Mouse (Mus musculus): ENCODE measurements around the gene Efcab14. TPM values are rescaled to one million over a fixed set of nuclear protein-coding genes. Genes with fewer than 3 reads are reported as not detected.
A peak's percentile ranks its signal among the peaks of the same experiment; 100 is the strongest.

Efcab14 gene
- polyA plus RNA-seq, 1 experiment from 2014 or later = 38.9 TPM

DNA sequence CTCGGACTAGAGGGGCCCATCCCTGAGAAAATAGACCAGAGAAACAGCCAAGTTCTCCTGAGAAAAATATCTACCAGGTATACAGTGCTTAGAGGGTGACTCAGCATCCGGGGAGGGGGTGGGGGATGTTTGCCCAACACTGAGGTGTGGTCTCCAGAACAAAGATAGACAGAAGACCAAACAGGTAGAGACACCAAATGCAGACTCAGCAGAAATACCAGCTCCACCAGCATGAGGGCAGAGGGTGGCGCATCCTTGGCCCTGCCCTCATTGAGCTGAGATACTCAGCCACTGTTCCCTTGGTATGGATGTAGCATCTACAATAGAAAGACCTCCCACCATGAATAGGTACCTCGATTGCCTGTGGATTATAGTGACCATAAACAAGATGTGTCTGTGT lies 2.7 kb upstream of the Efcab14 start:
- POLR2A ChIA-PET = no interaction called here
- CTCF ChIA-PET = interaction anchor here (1.2 to 1.3 kb wide), 2 partner anchors 104 to 218 kb away, joined by 3 to 4 read pairs; partner anchors contain the start of gene Mknk1
- DNase-seq (ENCODE audit: low read depth, low spot score) (no peak), ATAC-seq (no peak)
- H3K27me3 ChIP-seq = no peaks in the 10 kb centered on the region
- in situ Hi-C loops (cut with MboI; ENCODE audit: low pct_unique_long_range_greater_than_20kb) = loop anchor here (5.0 kb wide), 2 partner anchors 217 to 247 kb away; no protein-coding TSS in a partner anchor
- no peak for TF ChIP-seq CTCF (IDR thresholded peaks at IDR 0.05)

DNA sequence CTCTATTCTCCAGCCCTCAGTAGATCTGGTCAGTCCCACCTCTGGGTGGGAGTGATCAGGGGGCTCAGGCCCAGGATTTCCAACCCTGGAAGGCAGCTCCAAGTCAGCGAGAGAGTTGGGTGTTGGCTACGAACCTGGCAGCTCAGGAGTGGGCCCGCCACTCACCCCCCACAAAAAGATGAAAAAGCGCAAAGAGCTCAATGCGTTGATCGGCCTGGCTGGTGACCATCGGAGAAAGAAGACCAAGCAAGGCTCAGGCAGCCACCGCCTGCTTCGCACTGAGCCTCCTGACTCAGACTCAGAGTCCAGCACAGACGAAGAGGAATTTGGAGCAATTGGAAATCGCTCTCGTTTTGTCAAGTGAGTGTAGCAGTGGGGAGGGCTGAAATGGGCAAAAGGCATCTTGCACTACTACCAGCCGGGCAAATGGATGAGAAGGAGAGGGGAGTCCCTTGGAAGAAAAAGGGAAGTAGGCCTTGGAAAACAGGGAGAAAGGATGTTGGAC lies 989 bp downstream of the Efcab14 start:
- DNase-seq (ENCODE audit: low read depth, low spot score) (no peak), ATAC-seq (no peak)
- ChIA-PET CTCF (interaction anchor here (1.5 to 1.9 kb wide), 2 partner anchors 25 to 242 kb away, joined by 3 to 5 read pairs; no protein-coding TSS in a partner anchor), POLR2A (interaction anchor here (0.6 kb wide), 1 partner anchor 223 kb away, joined by 3 read pairs; no protein-coding TSS in a partner anchor)
- no peak for TF ChIP-seq CTCF (IDR thresholded peaks at IDR 0.05)
- in situ Hi-C loops (cut with MboI; ENCODE audit: low pct_unique_long_range_greater_than_20kb) = no loop called here
- no peaks in the 10 kb centered on the region for H3K27me3 ChIP-seq

DNA sequence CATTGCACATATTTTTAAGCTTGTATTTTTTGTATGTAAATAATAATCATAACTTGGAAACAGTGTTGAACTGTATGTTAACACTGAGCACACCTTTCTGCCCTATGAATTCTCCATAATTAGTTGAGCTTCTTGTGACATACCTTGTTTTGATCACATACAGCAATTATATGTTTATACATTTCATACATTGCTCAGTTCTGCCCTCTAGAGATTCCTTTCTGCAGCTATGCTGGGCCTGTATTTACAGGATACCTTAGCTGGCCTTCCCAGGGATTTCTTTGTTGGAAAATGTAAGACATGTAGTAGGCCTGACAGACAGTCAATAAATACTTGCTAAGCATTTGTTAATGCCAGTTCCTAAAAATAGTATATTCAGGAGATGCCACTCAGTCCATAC lies 5.1 kb downstream of the Efcab14 start:
- CTCF ChIA-PET = interaction anchor here (0.8 to 1.6 kb wide), 3 partner anchors 8 to 45 kb away, joined by 3 to 5 read pairs (median 5); no protein-coding TSS in a partner anchor
- H3K27me3 ChIP-seq = no peaks in the 10 kb centered on the region
- DNase-seq (ENCODE audit: low read depth, low spot score) = no peak
- peak; percentile 21 for TF ChIP-seq CTCF (IDR thresholded peaks at IDR 0.05)
- ATAC-seq = no peak
- POLR2A ChIA-PET = no interaction called here
- in situ Hi-C loops (cut with MboI; ENCODE audit: low pct_unique_long_range_greater_than_20kb) = loop anchor here (5.0 kb wide), 1 partner anchor 95 kb away; the partner anchor contains the start of gene Mknk1

DNA sequence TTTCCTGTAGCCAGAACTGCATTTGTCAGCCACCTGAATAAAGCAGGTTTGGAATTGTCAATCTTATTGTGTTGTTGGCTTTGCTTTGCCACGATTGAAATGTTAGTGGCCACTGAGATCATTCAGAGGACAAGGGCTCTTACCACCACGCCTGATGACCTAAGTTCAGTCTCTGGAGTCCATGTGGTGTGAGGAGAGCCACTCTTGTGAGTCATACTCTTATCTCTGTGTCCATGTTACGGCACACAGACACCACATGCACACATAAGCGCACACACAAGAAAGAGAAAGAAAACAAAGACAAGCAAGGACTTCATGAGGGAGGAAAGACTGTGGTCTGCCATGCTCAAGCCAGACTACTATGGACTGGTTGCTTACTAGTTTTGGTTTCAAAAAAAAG lies 5.6 kb downstream of the Efcab14 start:
- CTCF ChIA-PET = interaction anchor here (0.8 to 1.6 kb wide), 3 partner anchors 7 to 44 kb away, joined by 3 to 5 read pairs (median 5); no protein-coding TSS in a partner anchor

DNA sequence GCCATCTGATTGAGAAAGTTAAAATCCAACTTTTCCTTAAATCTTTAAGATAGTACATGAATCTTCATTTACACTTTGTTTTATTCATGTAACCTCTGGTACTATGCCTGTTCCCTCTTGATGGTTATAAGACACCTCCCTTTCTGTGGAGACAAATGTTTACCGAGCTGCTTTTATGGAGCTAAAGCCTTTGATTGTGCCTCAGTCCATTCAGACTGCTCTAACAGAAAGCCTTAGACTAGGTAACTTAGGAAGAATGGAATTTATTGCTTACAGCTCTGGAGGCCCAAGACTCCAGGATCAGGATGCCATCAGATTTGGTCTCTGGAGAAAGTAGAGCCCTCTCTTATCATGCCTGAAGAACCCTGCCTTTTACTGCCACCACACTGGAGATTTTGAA lies 10.6 kb downstream of the Efcab14 start:
- in situ Hi-C loops (cut with MboI; ENCODE audit: low pct_unique_long_range_greater_than_20kb) = no loop called here
- H3K27me3 ChIP-seq = no peaks in the 10 kb centered on the region
- DNase-seq (ENCODE audit: low read depth, low spot score) (no peak), ATAC-seq (no peak)
- POLR2A ChIA-PET = no interaction called here
- no peak for TF ChIP-seq CTCF (IDR thresholded peaks at IDR 0.05)
- CTCF ChIA-PET = no interaction called here

More for the DNA sequence above, 5.6 kb downstream of the Efcab14 start:
- in situ Hi-C loops (cut with MboI; ENCODE audit: low pct_unique_long_range_greater_than_20kb) = loop anchor here (5.0 kb wide), 1 partner anchor 94 kb away; the partner anchor contains the start of gene Mknk1
- no peak for TF ChIP-seq CTCF (IDR thresholded peaks at IDR 0.05)
- POLR2A ChIA-PET = no interaction called here
- no peaks in the 10 kb centered on the region for H3K27me3 ChIP-seq
- DNase-seq (ENCODE audit: low read depth, low spot score) = no peak
- no peak for ATAC-seq

DNA sequence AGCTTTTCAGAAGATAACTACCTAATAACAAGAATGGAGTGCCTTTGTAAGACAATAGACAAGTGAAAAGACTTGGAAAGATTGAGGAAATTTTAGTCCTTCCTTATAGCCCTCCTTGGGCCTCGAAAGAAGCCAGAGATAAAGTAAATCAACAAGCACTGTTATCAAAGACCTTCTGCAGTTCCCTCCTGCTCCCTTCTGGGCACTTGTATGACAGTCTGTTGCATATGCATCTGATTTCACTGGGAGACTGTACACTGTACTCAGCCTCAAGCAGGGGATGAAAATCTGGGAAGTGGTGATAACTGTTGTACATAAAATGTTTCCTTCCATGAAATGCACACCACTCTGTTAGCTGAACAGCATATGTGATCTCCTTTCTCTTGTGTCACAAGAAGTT lies 11.8 kb downstream of the Efcab14 start:
- ChIA-PET POLR2A (no interaction called here), CTCF (no interaction called here)
- no peak for ATAC-seq
- H3K27me3 ChIP-seq = no peaks in the 10 kb centered on the region
- DNase-seq (ENCODE audit: low read depth, low spot score) = no peak
- in situ Hi-C loops (cut with MboI; ENCODE audit: low pct_unique_long_range_greater_than_20kb) = no loop called here
- no peak for TF ChIP-seq CTCF (IDR thresholded peaks at IDR 0.05)

DNA sequence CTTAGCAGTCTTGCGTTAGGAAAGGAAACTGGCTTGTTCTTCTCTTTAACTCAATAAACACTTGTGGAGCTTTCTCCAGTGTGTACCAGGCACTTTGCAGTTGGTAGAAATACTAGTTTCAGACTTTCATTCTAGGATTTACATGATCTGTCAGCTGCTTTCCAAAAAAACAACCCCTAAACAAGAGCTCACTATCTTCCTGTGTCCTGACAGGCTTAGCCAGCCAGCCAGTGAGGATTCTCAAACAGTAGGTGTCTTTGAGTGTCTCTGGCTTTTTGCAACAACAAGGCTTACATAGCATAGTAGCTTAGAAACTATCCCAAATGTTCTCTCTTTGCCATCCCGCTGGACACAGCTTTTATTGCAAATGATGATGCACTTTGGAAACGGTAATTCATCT lies 16.6 kb downstream of the Efcab14 start:
- POLR2A ChIA-PET = no interaction called here
- no peak for TF ChIP-seq CTCF (IDR thresholded peaks at IDR 0.05)
- DNase-seq (ENCODE audit: low read depth, low spot score) (no peak), ATAC-seq (no peak)
- in situ Hi-C loops (cut with MboI; ENCODE audit: low pct_unique_long_range_greater_than_20kb) = no loop called here
- CTCF ChIA-PET = interaction anchor here (1.0 kb wide), 1 partner anchor 12 kb away, joined by 3 read pairs; no protein-coding TSS in a partner anchor
- H3K27me3 ChIP-seq = no peaks in the 10 kb centered on the region

DNA sequence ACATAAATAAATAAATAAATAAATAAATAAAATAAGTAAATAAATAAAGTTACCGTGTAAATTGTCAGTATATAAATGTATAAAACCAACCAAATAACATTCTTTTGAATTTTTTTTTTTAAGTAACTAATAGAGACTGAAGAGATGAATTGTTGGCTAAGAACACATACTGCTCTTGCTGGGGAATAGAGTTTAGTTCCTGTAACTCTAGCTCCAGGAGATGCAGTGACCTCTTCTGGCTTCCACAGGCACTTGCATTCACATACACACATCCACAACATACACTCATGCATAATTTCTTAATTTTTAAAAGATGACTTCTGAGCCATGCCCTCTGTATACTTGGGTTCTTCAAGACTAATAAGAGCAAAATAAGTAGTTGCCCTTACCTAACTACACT lies 17.3 kb downstream of the Efcab14 start:
- no peak for TF ChIP-seq CTCF (IDR thresholded peaks at IDR 0.05)
- in situ Hi-C loops (cut with MboI; ENCODE audit: low pct_unique_long_range_greater_than_20kb) = no loop called here
- ATAC-seq (no peak), DNase-seq (ENCODE audit: low read depth, low spot score) (no peak)
- H3K27me3 ChIP-seq = no peaks in the 10 kb centered on the region
- ChIA-PET POLR2A (no interaction called here), CTCF (no interaction called here)

DNA sequence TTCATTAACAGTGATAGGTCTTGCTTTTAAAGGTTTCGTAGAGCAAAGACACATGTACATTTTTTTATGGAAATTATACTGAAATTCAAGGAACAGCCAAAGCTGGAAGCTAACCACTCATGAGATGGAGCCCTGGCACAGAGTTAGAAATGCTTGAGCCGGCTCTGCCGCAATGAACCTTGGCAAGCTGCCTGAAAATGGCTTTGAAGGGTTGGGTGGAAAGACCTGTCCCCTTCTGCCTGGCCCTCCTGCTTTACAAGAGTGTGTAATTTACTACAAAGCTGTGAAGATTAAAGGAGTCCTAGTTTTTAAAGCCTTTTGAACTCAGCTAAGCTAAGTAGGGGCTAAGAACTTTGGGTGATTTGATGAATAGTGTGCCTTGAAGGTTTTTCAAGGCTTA lies 23.7 kb downstream of the Efcab14 start:
- in situ Hi-C loops (cut with MboI; ENCODE audit: low pct_unique_long_range_greater_than_20kb) = no loop called here
- DNase-seq (ENCODE audit: low read depth, low spot score) = no peak
- no peak for TF ChIP-seq CTCF (IDR thresholded peaks at IDR 0.05)
- no peaks in the 10 kb centered on the region for H3K27me3 ChIP-seq
- POLR2A ChIA-PET = no interaction called here
- ATAC-seq = no peak
- CTCF ChIA-PET = no interaction called here

DNA sequence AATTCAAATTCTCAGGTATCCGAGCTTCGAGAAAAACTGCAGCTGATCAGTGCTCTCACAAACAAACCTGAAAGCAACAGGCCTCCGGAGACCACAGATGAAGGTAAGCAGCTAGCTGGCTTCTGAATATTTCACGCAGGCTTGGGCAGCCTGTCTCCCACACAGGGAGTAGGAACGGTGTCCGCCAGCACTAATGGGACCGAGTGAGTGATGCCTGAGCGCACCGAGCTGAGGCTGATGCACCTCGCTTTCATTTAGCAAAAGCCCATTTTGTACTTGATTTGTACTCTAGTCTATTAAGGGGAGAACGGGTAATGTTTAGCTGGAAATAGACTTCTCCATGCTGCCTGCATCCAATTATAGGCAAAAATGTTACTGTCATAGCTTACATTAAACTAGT lies 27.0 kb downstream of the Efcab14 start:
- ATAC-seq = no peak
- no peak for DNase-seq (ENCODE audit: low read depth, low spot score)
- CTCF ChIA-PET = interaction anchor here (1.1 to 1.4 kb wide), 3 partner anchors 12 to 22 kb away, joined by 3 read pairs; no protein-coding TSS in a partner anchor
- POLR2A ChIA-PET = no interaction called here
- in situ Hi-C loops (cut with MboI; ENCODE audit: low pct_unique_long_range_greater_than_20kb) = no loop called here
- no peaks in the 10 kb centered on the region for H3K27me3 ChIP-seq
- TF ChIP-seq CTCF (IDR thresholded peaks at IDR 0.05) = no peak

DNA sequence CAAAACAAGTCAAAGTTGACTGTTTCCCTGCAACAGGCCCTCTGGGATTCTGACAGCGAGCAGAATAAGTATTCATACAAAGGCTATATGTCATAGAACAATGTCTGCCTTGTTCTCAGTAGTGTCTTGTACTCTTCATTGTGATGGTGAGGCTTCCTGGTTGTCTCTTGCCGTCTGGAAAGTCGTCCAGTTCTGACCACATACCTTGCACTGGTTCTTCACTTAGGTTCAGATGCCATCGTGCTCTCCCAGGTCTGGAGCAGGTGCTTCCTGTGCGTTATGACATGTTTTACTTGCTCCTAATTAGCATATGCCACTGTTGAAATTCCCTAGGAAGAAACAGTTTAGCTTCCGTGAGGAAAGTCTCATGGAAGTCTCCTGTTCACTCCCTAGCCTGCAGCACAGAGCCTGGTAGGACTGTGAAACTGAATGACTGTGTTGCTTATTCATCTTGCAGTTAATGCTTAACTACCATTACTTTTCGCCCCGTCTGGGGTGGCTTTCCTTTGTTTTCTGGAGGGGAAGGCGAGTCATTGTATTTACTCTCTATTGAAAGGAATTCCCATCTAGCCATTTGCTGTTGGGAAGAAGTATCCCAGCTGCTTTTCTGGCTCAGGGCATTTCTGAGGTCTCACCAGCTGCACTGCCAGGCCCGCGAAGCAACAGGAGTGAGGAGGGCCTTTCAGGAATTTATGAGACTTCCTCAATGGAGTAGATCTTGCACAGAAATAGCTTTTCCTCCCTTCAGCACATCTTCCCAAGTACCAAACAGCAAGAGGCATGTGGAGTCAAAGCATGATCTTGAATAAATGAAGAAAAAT lies 30.3 kb downstream of the Efcab14 start:
- POLR2A ChIA-PET = interaction anchor here (1.5 kb wide), 1 partner anchor 17 kb away, joined by 6 read pairs; the partner anchor contains the start of gene Atpaf1
- no peaks in the 10 kb centered on the region for H3K27me3 ChIP-seq
- no peak for TF ChIP-seq CTCF (IDR thresholded peaks at IDR 0.05)
- DNase-seq (ENCODE audit: low read depth, low spot score) (peak; percentile 41), ATAC-seq (peak; percentile 82)
- in situ Hi-C loops (cut with MboI; ENCODE audit: low pct_unique_long_range_greater_than_20kb) = no loop called here
- CTCF ChIA-PET = no interaction called here

Data from Patski (cell line).